ENCODE assay signal across 26 mouse cellular contexts in the genomic region with DNA sequence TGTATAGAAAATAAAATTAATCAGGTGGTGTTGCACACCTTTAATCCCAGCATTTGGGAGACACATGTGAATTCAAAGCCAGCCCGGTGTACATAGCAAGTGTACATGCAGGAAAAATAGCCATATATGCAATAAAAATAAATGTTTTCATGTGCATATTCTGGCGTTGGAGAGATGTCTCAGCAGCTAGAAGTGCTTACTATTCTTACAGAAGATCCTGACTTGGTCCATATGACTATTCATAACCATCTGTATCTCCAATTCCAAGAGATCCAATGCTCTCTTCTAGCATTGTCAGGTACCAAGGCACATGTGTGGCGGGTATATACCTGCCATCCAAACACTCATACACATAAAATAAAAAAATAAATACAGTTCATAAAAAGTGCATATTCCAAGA. TPM values are rescaled to one million over a fixed set of nuclear protein-coding genes. Genes with fewer than 3 reads are reported as not detected.
"Had no signal": no experiment of that assay in that cellular context is flagged by ENCODE, and none has a peak within 500 bp of the region (broad histone marks: within the 10 kb centered on the region; RNA-seq: fewer than 3 reads in every experiment).

No protein-coding gene starts in this region.

- DNase-seq: gastrocnemius, adult 2 months; gastrocnemius, postnatal 10 days; gastrocnemius, postnatal 25 days; heart, adult 2 months; heart, postnatal 10 days; heart, postnatal 4 days; kidney, adult 18-20 months; kidney, adult 8-10 months; kidney, postnatal 10 days; kidney, postnatal 25 days; kidney, postnatal 4 days; liver; liver, embryonic 13.5 days had no signal

- H3K4me1 ChIP-seq: hindbrain, embryonic 10.5 days; hindbrain, embryonic 12.5 days; intestine, embryonic 15.5 days; limb, embryonic 10.5 days; limb, embryonic 12.5 days had no signal

- H3K4me3 ChIP-seq: gastrocnemius, adult 2 months; heart, adult 2 months; heart, embryonic 10.5 days; heart, embryonic 12.5 days; hindbrain, embryonic 10.5 days; hindbrain, embryonic 12.5 days; intestine, embryonic 15.5 days; layer of hippocampus, adult 2 months; limb, embryonic 10.5 days; limb, embryonic 12.5 days; liver, embryonic 13.5 days had no signal

- H3K27ac ChIP-seq: gastrocnemius, adult 2 months; heart, adult 2 months; heart, embryonic 10.5 days; hindbrain, embryonic 10.5 days; hindbrain, embryonic 12.5 days; hindbrain, embryonic 14.5 days; intestine, embryonic 15.5 days; layer of hippocampus, adult 2 months; limb, embryonic 10.5 days; limb, embryonic 12.5 days; liver, embryonic 13.5 days had no signal

- ATAC-seq: hindbrain, embryonic 16.5 days; inflammation-experienced regulatory T-cells, adult 6 months; intestine, embryonic 15.5 days; intestine, postnatal 0 days had no signal

RNA-seq across cellular contexts. Expression of a gene that starts 42.9 kb away (rescaled TPM):
- total RNA-seq: granulocyte monocyte progenitor cell, adult 5-6 weeks had no signal
